Mouse (Mus musculus) thymus, adult 2 months (tissue): Measurements from ENCODE around the gene Olfr868.

Experiments
- CTCF ChIP-seq: fragments of 200-500 bp; IDR thresholded peaks from 2 replicates; pipeline ENCODE4 v1.5.1; 2012; ENCODE audit warnings: mild to moderate bottlenecking, control low read depth, low read length, moderate library complexity, borderline replicate concordance; ENCODE audit not compliant: control insufficient read depth, poor library complexity, insufficient read depth; ENCODE audit errors: extremely low read depth
- POLR2A ChIP-seq: fragments of 200-500 bp; IDR thresholded peaks from 2 replicates; pipeline ENCODE4 v1.6.1; 2012; ENCODE audit warnings: mild to moderate bottlenecking, low read length, control low read depth, moderate library complexity; ENCODE audit not compliant: control insufficient read depth, poor library complexity, insufficient read depth; ENCODE audit errors: extremely low read depth

DNA sequence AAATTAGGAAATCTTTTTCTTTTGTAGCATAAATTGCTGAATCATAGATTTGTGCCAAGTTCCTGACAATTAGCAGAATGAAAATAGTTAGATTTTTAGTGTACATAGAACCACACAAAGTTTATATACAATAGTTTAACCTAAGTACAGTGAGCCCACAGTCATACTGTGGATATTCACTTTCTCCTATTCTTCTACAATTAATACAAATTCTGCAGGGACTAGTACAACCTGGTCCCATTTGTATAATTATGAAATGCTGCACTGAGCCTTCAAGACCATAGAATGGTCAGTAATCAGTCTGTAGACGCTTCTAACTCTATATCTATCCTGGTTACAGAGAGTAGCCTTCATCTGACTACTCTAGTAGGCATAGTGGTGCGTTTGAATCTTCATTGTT, at the start of gene Olfr868:
- TF ChIP-seq POLR2A = no peak
- no peak for TF ChIP-seq CTCF
